In the genomic region with DNA sequence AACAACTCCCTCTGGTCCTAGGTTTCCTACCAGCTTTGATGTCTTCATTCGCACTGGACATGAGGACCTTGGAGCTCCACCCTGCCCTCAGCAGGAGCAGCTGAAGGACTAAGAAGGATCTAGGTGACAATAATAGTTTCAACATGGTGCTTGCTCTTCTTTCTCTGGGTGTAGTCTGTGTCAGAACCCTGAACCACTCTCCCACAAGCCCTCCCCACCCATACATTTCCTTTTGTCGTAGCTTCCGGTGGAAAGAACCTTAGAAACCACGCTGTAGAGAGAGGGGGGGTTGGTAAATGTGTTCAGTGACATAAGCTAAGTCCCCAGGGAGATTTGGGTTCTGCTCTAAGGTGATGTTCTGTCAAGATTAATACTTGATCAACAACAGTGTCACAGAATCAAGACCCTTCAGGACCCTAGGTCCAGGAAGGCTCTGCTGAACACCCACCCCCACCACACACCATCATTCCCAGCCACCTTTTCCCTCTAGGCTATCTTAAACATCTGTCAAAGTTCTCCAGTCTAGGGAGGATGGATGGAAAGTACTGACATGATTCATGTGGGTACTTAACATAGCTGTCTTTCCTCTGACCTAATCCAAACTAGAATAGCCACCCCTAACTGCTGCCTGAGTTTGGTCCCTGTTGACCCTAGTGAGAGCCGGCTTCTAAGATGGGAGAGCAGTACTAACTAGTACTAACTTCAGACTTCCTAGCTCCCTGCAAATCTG, we compare ENCODE assay signal across 9 mouse cellular contexts. TPM values are rescaled to one million over a fixed set of nuclear protein-coding genes. Genes with fewer than 3 reads are reported as not detected.
DNase-seq lines count a peak whose midpoint lies in the region; ATAC-seq and TF ChIP-seq lines count a peak whose summit lies in the region.
"Had no signal": no experiment of that assay in that cellular context is flagged by ENCODE, and none has a peak within 500 bp of the region (broad histone marks: within the 10 kb centered on the region; RNA-seq: fewer than 3 reads in every experiment).

A gene (minus strand): TSS at position 231 of the 730 bp plus-strand sequence.

- 0 out of 2 replicates have a peak within 1 kb of the TSS, but pooled peaks have one; percentile 6 for H3K4me3 ChIP-seq in kidney, embryonic 15.5 days (replicated peaks)
- peak within 1 kb of the TSS; percentile 66 for H3K4me3 ChIP-seq in bone marrow macrophage, adult 2 months (ENCODE audit: insufficient read depth, low read length)
- H3K4me3 ChIP-seq in intestine, embryonic 16.5 days (ENCODE audit: low read length): no peak within 1 kb of the TSS
- H3K4me3 ChIP-seq: forebrain, embryonic 10.5 days had no signal

- DNase-seq in kidney, adult 8-10 months: no peak
- DNase-seq in naive thymus-derived CD4-positive, alpha-beta T cell, adult 2 months (ENCODE audit: low read depth): peak; percentile 88
- DNase-seq in retina, postnatal 1 day: no peak
- no peak for DNase-seq in ovary, postnatal 10 days (ENCODE audit: low spot score)
- DNase-seq in yolk sac, embryonic 10.5 days (ENCODE audit: low spot score): no peak

- peaks cover 21% of the 10 kb centered on the region; the same call in 1 of the 2 replicates for H3K27me3 ChIP-seq in kidney, embryonic 15.5 days
- no peaks in the 10 kb centered on the region for H3K27me3 ChIP-seq in intestine, embryonic 16.5 days (replicated peaks; ENCODE audit: control insufficient read depth, insufficient read depth, low read length)

- H3K9me3 ChIP-seq in kidney, embryonic 15.5 days (replicated peaks): no peaks in the 10 kb centered on the region
- no peaks in the 10 kb centered on the region for H3K9me3 ChIP-seq in intestine, embryonic 16.5 days (ENCODE audit: control insufficient read depth, low read length)
- H3K9me3 ChIP-seq: forebrain, embryonic 10.5 days had no signal

- no peaks in the 10 kb centered on the region for H3K36me3 ChIP-seq in kidney, embryonic 15.5 days
- no peaks in the 10 kb centered on the region for H3K36me3 ChIP-seq in intestine, embryonic 16.5 days (ENCODE audit: control insufficient read depth, insufficient read depth, low read length)
- H3K36me3 ChIP-seq: forebrain, embryonic 10.5 days had no signal

- ATAC-seq in kidney, embryonic 15.5 days (replicated peaks; ENCODE audit: low FRiP score): no peak
- no peak for ATAC-seq in intestine, embryonic 16.5 days

- TF ChIP-seq POLR2A in bone marrow macrophage, adult 2 months (IDR thresholded peaks at IDR 0.05; ENCODE audit: borderline replicate concordance, low read depth, low read length): no peak

- H3K9ac ChIP-seq in kidney, embryonic 15.5 days: no peak within 1 kb of the TSS
- H3K9ac ChIP-seq in intestine, embryonic 16.5 days (ENCODE audit: low read depth, low read length): no peak within 1 kb of the TSS

- no peak within 1 kb of the TSS for H3K27ac ChIP-seq in kidney, embryonic 15.5 days
- peak within 1 kb of the TSS; percentile 69 for H3K27ac ChIP-seq in bone marrow macrophage, adult 2 months (ENCODE audit: insufficient read depth, low read depth, low read length)
- no peak within 1 kb of the TSS for H3K27ac ChIP-seq in intestine, embryonic 16.5 days (ENCODE audit: low read length)
- H3K27ac ChIP-seq: forebrain, embryonic 10.5 days had no signal

- 58% methylated on average over 5 of the region's 5 CpGs for WGBS in kidney, embryonic 15.5 days
- WGBS in intestine, embryonic 16.5 days: 77% methylated on average over 5 of the region's 5 CpGs

- peaks cover 14% of the 10 kb centered on the region for H3K4me1 ChIP-seq in kidney, embryonic 15.5 days
- peaks cover 16% of the 10 kb centered on the region for H3K4me1 ChIP-seq in bone marrow macrophage, adult 2 months (ENCODE audit: control insufficient read depth, insufficient read depth, low read length)
- H3K4me1 ChIP-seq in intestine, embryonic 16.5 days (ENCODE audit: control insufficient read depth, insufficient read depth, low read length): no peaks in the 10 kb centered on the region

- no peak for TF ChIP-seq CTCF in bone marrow macrophage, adult 2 months (IDR thresholded peaks at IDR 0.05; ENCODE audit: low read depth, low read length)

- H3K4me2 ChIP-seq in kidney, embryonic 15.5 days: peak within 1 kb of the TSS; percentile 19; the same call in 1 of the 2 replicates
- no peak within 1 kb of the TSS for H3K4me2 ChIP-seq in intestine, embryonic 16.5 days (ENCODE audit: low read depth, low read length)

RNA-seq across cellular contexts. Expression of the gene that starts here (rescaled TPM):
- 21.1 and 22.2 TPM in 2 replicates for polyA plus RNA-seq in kidney, embryonic 15.5 days (2015; fragmentation: Nextera tagmentation; extraction: Ambion mirVana)
- polyA plus RNA-seq in bone marrow macrophage, adult 2 months (2012; ENCODE audit: insufficient read depth, insufficient read length, missing spikeins): 167 and 176 TPM in 2 replicates
- 15.6 and 15.7 TPM in 2 replicates for polyA plus RNA-seq in intestine, embryonic 16.5 days (2015; fragmentation: Nextera tagmentation; extraction: Ambion mirVana)
